Mouse (Mus musculus) hindbrain, embryonic 12.5 days (tissue): ENCODE measurements around the gene Trib3. TPM values are rescaled to one million over a fixed set of nuclear protein-coding genes. Genes with fewer than 3 reads are reported as not detected.

Experiments used
- ATAC-seq: fragments of 200-750 bp; cut with Nextera tagmentation; 2 replicates; pipeline ENCODE4 v1.8.0; 2017; ENCODE audit warnings: moderate TSS enrichment; ENCODE audit not compliant: low FRiP score
- H3K27ac ChIP-seq: fragments of 300-500 bp; sonication (generic); 2 replicates; pipeline ENCODE4 v1.5.1; 2016; ENCODE audit warnings: mild to moderate bottlenecking
- H3K27me3 ChIP-seq: fragments of 300-500 bp; sonication (generic); 2 replicates; pipeline ENCODE4 v1.6.1; 2016; ENCODE audit warnings: mild to moderate bottlenecking
- H3K36me3 ChIP-seq: fragments of 300-500 bp; sonication (generic); 2 replicates; pipeline ENCODE4 v1.6.1; 2016; ENCODE audit warnings: mild to moderate bottlenecking
- H3K4me1 ChIP-seq: fragments of 300-500 bp; sonication (generic); 2 replicates; pipeline ENCODE4 v1.6.1; 2016
- H3K4me2 ChIP-seq: fragments of 300-500 bp; sonication (generic); replicated peaks from 2 replicates; pipeline ENCODE4 v1.6.1; 2016; ENCODE audit warnings: mild to moderate bottlenecking
- H3K4me3 ChIP-seq: fragments of 300-500 bp; sonication (generic); 2 replicates; pipeline ENCODE4 v1.5.1; 2016; ENCODE audit warnings: mild to moderate bottlenecking
- H3K9ac ChIP-seq: fragments of 300-500 bp; sonication (generic); 2 replicates; pipeline ENCODE4 v1.6.1; 2016; ENCODE audit warnings: mild to moderate bottlenecking, moderate library complexity
- H3K9me3 ChIP-seq: fragments of 300-500 bp; sonication (generic); replicated peaks from 2 replicates; pipeline ENCODE4 v1.6.1; 2016; ENCODE audit warnings: mild to moderate bottlenecking
- WGBS: fragments of 180-500 bp; shearing (Covaris S2); methylation state at CpG from one replicate; pipeline ENCODE4 v1.1.7; 2016; 5-methylcytosine and 5-hydroxymethylcytosine counted together
- polyA plus RNA-seq: library from polyadenylated mRNA; unstranded; fragments of >200 nt; fragmentation: Nextera tagmentation; extraction: Ambion mirVana; gene quantifications from 2 replicates; pipeline ENCODE4 v1.2.1, GENCODE M21; 2016

Trib3 gene
- polyA plus RNA-seq, 1 experiment from 2014 or later = 3.5 TPM

DNA sequence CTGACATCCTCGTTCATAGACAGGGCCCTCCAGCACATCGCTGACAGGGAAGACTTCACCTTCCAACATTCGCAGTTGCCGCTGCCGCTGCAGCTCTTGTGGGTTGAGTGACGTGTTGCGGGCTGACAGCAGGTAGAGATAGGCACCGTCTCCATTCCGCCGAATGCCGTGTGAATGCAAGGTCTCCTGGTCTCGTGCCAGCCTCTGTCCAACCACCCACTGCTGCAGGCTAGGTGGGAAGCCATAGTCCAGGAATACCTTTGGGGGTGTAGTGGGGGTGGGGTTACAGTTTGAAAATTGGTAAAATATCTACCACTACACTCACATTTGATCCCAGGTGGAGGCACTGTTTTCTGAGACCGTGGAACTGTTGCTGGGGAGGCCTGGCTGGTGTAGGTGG, 17.7 kb downstream of the Trib3 start:
- Histone ChIP-seq H3K9me3 (no peaks in the 10 kb centered on the region), H3K4me3 (no peak overlapping the region), H3K36me3 (peaks cover 81% of the 10 kb centered on the region), H3K27me3 (no peaks in the 10 kb centered on the region), H3K4me2 (no peak overlapping the region), H3K9ac (no peak overlapping the region), H3K4me1 (peaks cover 10% of the 10 kb centered on the region), H3K27ac (no peak overlapping the region)
- WGBS = 95% methylated on average over 13 of the region's 13 CpGs
- ATAC-seq = no peak

- no peaks in the 10 kb centered on the region for H3K27me3 ChIP-seq
- no peak overlapping the region for H3K27ac ChIP-seq
- no peaks in the 10 kb centered on the region for H3K4me1 ChIP-seq
- WGBS = 93% methylated on average over 3 of the region's 3 CpGs
- no peak overlapping the region for H3K9ac ChIP-seq
- peaks cover 90% of the 10 kb centered on the region for H3K36me3 ChIP-seq
- no peaks in the 10 kb centered on the region for H3K9me3 ChIP-seq
- no peak overlapping the region for H3K4me2 ChIP-seq
- no peak overlapping the region for H3K4me3 ChIP-seq
- ATAC-seq = no peak
These were observed 19.0 kb downstream of the Trib3 start for GRCm38 (mm10) chr2:152324842-152325241.

DNA sequence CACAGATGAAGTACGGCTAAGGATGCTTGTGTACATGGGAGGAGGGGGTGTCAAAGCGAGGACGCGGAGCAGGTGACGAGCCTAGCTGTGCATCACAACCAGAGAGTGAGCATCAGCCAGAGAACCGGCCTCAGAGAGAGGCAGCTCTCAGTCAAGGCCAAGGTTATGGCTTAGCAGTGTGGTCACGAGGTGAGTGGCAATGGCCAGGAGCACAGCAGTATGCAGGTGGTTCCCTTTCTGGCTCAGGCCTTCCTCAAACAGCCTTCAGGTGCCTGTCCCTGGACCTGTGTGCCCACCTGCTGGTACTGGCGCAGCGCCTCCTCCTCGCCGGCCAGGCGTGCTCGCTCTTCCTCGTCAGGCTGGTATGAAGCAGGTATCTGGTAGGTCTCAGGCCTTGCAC, 19.9 kb downstream of the Trib3 start:
- no peak for ATAC-seq
- H3K36me3 ChIP-seq = peaks cover 95% of the 10 kb centered on the region

GRCm38 (mm10) chr2:152322198-152322597, 21.6 kb downstream of the Trib3 start:
- peaks cover 96% of the 10 kb centered on the region for H3K36me3 ChIP-seq
- no peaks in the 10 kb centered on the region for H3K27me3 ChIP-seq
- no peaks in the 10 kb centered on the region for H3K9me3 ChIP-seq
- 88% methylated on average over 6 of the region's 6 CpGs for WGBS
- no peak overlapping the region for H3K4me2 ChIP-seq
- H3K4me1 ChIP-seq = no peaks in the 10 kb centered on the region
- no peak overlapping the region for H3K9ac ChIP-seq
- H3K27ac ChIP-seq = no peak overlapping the region
- no peak overlapping the region for H3K4me3 ChIP-seq
- no peak for ATAC-seq

More for the DNA sequence above, 19.9 kb downstream of the Trib3 start:
- Histone ChIP-seq H3K4me1 (no peaks in the 10 kb centered on the region), H3K4me3 (no peak overlapping the region), H3K27me3 (no peaks in the 10 kb centered on the region), H3K4me2 (no peak overlapping the region), H3K9ac (no peak overlapping the region), H3K9me3 (no peaks in the 10 kb centered on the region), H3K27ac (no peak overlapping the region)
- whole genome bisulfite sequencing = 97% methylated on average over 14 of the region's 14 CpGs

DNA sequence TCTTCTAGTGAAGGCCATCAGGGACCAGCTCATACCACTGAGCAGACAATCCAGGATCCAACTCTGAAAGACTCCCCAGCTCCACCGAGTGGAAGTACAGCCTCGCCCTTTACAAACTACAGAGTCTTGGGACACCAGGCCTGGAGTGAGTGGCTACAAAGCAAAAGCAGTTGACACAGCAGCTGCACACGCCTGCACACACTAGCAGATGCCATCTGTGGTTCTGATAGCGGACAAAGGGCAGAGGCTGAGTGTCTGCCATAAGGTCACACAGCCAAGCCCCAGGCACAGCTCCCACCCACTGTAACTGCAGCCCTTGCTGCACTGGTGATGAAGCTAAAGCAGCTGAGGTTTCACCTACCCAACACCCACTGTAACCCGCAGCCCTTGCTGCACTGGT, 22.3 kb downstream of the Trib3 start:
- no peak for ATAC-seq
- Histone ChIP-seq H3K27me3 (no peaks in the 10 kb centered on the region), H3K36me3 (peaks cover 96% of the 10 kb centered on the region), H3K27ac (no peak overlapping the region), H3K4me1 (no peaks in the 10 kb centered on the region), H3K9ac (no peak overlapping the region), H3K4me2 (no peak overlapping the region), H3K4me3 (no peak overlapping the region), H3K9me3 (no peaks in the 10 kb centered on the region)
- 90% methylated on average over 5 of the region's 5 CpGs for WGBS

GRCm38 (mm10) chr2:152317054-152317453, 26.8 kb downstream of the Trib3 start:
- Histone ChIP-seq H3K9ac (no peak overlapping the region), H3K36me3 (peaks cover 92% of the 10 kb centered on the region), H3K4me3 (no peak overlapping the region), H3K27me3 (no peaks in the 10 kb centered on the region), H3K27ac (no peak overlapping the region), H3K4me1 (no peaks in the 10 kb centered on the region), H3K4me2 (no peak overlapping the region), H3K9me3 (no peaks in the 10 kb centered on the region)
- 94% methylated on average over 6 of the region's 6 CpGs for WGBS
- no peak for ATAC-seq

DNA sequence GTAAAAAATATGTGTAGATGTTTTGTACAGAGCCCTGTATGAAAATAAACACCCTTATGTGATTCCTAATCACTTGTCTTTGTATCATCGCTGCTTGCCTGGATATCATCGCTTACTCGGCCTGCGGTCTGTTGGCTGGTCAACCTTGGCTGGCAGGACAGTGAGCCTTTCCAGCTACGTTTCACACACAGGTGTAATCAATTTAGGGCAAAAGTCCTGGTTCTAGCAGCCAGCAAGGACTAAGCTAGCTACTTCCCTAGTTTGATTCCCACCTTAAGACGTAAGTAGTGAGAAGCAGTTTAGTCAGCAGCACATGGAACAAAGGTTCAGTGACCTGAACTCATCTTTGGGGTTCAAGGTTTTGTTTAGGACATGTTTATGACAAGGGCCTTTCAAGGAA, 29.9 kb downstream of the Trib3 start:
- H3K36me3 ChIP-seq = peaks cover 91% of the 10 kb centered on the region
- ATAC-seq = no peak
- WGBS = 93% methylated on average over 6 of the region's 6 CpGs

GRCm38 (mm10) chr2:152312996-152313395, 30.8 kb downstream of the Trib3 start:
- H3K9ac ChIP-seq = no peak overlapping the region
- no peak overlapping the region for H3K4me2 ChIP-seq
- H3K9me3 ChIP-seq = no peaks in the 10 kb centered on the region
- H3K36me3 ChIP-seq = peaks cover 91% of the 10 kb centered on the region
- no peak overlapping the region for H3K4me3 ChIP-seq
- WGBS = 87% methylated on average over 7 of the region's 7 CpGs
- H3K4me1 ChIP-seq = no peaks in the 10 kb centered on the region
- H3K27me3 ChIP-seq = no peaks in the 10 kb centered on the region
- H3K27ac ChIP-seq = no peak overlapping the region
- no peak for ATAC-seq

More for the DNA sequence above, 29.9 kb downstream of the Trib3 start:
- no peak overlapping the region for H3K4me2 ChIP-seq
- H3K4me1 ChIP-seq = no peaks in the 10 kb centered on the region
- H3K9me3 ChIP-seq = no peaks in the 10 kb centered on the region
- H3K9ac ChIP-seq = no peak overlapping the region
- H3K27ac ChIP-seq = no peak overlapping the region
- no peak overlapping the region for H3K4me3 ChIP-seq
- no peaks in the 10 kb centered on the region for H3K27me3 ChIP-seq

- Histone ChIP-seq H3K9me3 (no peaks in the 10 kb centered on the region), H3K27ac (no peak overlapping the region), H3K4me3 (no peak overlapping the region), H3K4me2 (no peak overlapping the region), H3K4me1 (no peaks in the 10 kb centered on the region), H3K27me3 (no peaks in the 10 kb centered on the region), H3K36me3 (peaks cover 82% of the 10 kb centered on the region), H3K9ac (no peak overlapping the region)
- no peak for ATAC-seq
- WGBS = 97% methylated on average over 3 of the region's 3 CpGs
These were observed 36.6 kb downstream of the Trib3 start for GRCm38 (mm10) chr2:152307186-152307585.

DNA sequence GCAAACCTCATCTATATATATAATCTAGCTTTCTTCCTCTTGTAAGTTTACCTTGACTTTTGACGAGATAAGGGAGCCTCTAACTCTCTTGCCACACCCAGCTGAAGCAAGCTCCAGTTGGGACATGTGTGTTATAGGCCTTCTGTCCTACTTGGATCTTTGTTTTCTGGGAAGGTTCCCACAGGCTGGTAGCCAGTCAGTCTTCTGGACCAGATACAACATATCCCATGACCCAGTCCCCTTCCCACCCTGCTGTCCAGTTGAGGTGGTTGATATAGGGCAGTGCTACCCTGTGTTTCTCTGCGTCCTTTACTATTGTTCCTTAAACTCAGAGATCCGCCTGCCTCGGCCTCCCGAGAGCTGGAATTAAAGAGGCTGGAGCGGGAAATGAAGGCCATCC, 38.4 kb downstream of the Trib3 start:
- H3K27ac ChIP-seq = no peak overlapping the region
- H3K4me1 ChIP-seq = no peaks in the 10 kb centered on the region
- no peak for ATAC-seq
- peaks cover 68% of the 10 kb centered on the region for H3K36me3 ChIP-seq
- no peak overlapping the region for H3K4me3 ChIP-seq
- H3K9ac ChIP-seq = no peak overlapping the region
- no peaks in the 10 kb centered on the region for H3K9me3 ChIP-seq
- no peaks in the 10 kb centered on the region for H3K27me3 ChIP-seq
- 99% methylated on average over 6 of the region's 6 CpGs for WGBS
- no peak overlapping the region for H3K4me2 ChIP-seq

- Histone ChIP-seq H3K9me3 (no peaks in the 10 kb centered on the region), H3K36me3 (peaks cover 55% of the 10 kb centered on the region), H3K4me1 (no peaks in the 10 kb centered on the region), H3K27me3 (no peaks in the 10 kb centered on the region), H3K27ac (no peak overlapping the region), H3K4me2 (no peak overlapping the region), H3K9ac (no peak overlapping the region), H3K4me3 (no peak overlapping the region)
- no peak for ATAC-seq
- 60% methylated on average over 5 of the region's 5 CpGs for WGBS
These were observed 40.1 kb downstream of the Trib3 start for GRCm38 (mm10) chr2:152303781-152304180.

DNA sequence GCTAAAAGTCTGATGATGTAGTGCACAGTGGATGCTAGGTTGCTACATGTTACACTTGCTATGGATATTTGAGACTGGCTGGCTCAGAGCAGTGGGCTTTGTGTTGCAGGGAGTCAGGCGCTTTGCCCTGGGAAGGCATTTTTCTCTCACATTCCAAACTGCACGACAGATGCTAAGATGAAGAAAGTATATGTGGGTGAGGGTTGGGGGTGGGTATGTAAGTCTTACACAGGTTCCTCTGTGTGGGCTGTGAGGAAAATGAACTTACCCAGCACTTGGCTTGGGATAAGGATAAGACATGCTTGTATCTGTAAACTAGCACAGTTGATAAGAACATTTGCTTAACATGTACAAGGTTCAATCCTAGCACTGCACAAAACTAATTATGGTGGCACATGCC, 41.0 kb downstream of the Trib3 start:
- H3K27ac ChIP-seq = no peak overlapping the region
- 89% methylated on average over 2 of the region's 2 CpGs for WGBS
- no peaks in the 10 kb centered on the region for H3K4me1 ChIP-seq
- H3K27me3 ChIP-seq = no peaks in the 10 kb centered on the region
- H3K4me3 ChIP-seq = no peak overlapping the region
- ATAC-seq = no peak
- H3K9me3 ChIP-seq = no peaks in the 10 kb centered on the region
- H3K9ac ChIP-seq = no peak overlapping the region
- no peak overlapping the region for H3K4me2 ChIP-seq
- peaks cover 46% of the 10 kb centered on the region for H3K36me3 ChIP-seq

GRCm38 (mm10) chr2:152294541-152294940, 49.3 kb downstream of the Trib3 start:
- no peaks in the 10 kb centered on the region for H3K36me3 ChIP-seq
- H3K4me1 ChIP-seq = peaks cover 16% of the 10 kb centered on the region
- no peak for ATAC-seq
- no peaks in the 10 kb centered on the region for H3K27me3 ChIP-seq
- H3K9me3 ChIP-seq = no peaks in the 10 kb centered on the region
- no peak overlapping the region for H3K27ac ChIP-seq
- peak overlapping the region; percentile 84 for H3K4me3 ChIP-seq
- WGBS = 44% methylated on average over 5 of the region's 5 CpGs
- peak overlapping the region; percentile 73 for H3K4me2 ChIP-seq
- peak overlapping the region; percentile 94 for H3K9ac ChIP-seq
